Mouse (Mus musculus) urinary bladder, postnatal 0 days (tissue): ENCODE data around the gene Ccdc71. TPM values are rescaled to one million over a fixed set of nuclear protein-coding genes. Genes with fewer than 3 reads are reported as not detected.

Experiments
- polyA plus RNA-seq: library from polyadenylated mRNA; unstranded; fragments of >200 nt; fragmentation: Nextera tagmentation; extraction: Ambion mirVana; gene quantifications from 2 replicates; pipeline ENCODE4 v1.2.1, GENCODE M21; 2015

Ccdc71 gene
- polyA plus RNA-seq = 34.8 and 36.1 TPM in 2 replicates

DNA sequence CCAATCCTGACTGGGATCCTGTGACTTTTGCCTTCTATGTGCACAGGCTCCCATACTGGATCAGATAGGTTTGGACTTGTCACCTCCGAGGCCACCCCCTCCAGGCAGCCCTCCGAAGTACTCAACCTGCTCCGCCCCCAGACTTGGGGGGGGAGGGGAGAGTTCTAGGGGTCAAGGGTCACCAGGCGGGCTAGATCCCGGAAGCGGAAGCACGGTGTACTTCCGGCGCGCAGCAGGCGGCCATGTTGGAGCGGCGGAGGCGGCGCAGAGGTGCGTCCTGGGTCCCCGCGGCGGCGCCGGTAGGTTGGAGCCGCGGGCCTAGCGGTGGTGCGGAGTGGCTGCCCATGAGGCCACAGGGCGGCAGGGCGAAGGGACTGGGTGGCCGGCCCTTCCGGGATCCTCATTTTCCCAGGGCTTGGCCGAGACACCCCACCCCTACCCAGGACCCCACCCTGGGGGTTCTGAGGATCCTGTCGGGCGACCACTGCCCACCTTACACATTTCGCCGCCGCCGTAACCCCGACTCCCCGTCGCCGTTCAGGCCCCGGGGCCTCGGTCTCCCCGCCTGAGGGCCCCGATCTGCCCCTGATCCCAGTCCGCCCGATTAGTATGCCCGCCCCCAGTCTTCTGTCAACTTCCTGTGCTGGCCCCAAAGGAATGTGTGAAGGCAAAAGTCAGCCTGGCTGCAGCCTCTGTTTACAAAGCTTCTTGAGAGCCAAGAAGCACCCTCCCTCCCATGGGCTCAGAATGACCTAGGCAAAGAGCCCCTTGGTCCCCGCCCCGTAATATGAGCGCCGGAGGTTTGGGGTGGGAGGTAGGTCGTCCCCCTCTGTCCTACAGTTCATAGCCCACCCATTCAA, at the start of gene Ccdc71:
TSS of gene Ccdc71 (plus strand) at position 209 of the 860 bp plus-strand sequence.

DNA sequence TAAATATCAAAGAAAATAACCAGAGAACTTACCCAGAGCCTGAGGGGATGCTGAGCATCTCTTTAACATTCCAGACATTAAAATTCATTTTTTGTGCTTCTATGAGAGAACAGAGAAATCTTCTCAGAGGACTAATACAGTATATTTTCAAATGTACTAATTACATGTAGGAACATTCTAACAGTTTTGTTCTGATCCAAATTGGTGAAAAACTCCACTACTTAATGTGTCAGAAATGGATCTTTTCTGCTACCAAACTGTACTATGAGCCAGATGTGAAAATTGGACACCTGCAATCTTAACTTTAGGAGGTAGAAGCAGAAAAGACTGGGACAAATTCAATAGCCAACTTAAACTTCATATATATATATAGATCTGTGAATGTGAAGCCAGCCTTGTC, 31.9 kb upstream of the Ccdc71 start, which contains the start of gene Ccdc36:
TSS of gene Ccdc36 (minus strand) at position 101 of the 400 bp plus-strand sequence.

DNA sequence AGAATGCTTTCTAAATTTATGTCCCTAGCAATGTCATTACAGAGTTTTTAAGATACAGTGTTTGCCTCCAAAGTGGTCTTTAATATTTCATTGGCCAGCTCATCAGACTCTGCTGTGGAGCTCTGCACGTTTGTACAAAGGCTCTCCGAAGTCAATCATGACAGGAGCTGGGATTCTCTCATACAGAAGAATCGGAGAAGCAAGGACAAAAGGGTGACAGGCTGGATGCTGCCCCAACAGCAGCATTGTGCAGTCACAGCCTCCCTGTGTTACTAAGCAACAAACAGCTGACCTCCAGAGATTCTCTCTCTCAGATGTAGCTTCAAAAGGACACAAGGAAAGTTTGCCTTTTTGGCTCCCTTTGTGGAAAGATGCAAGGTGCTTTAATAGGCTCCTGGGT, 24.1 kb upstream of the Ccdc71 start, which contains the start of gene BC048562:
TSS of gene BC048562 (plus strand) at position 301 of the 400 bp plus-strand sequence.

DNA sequence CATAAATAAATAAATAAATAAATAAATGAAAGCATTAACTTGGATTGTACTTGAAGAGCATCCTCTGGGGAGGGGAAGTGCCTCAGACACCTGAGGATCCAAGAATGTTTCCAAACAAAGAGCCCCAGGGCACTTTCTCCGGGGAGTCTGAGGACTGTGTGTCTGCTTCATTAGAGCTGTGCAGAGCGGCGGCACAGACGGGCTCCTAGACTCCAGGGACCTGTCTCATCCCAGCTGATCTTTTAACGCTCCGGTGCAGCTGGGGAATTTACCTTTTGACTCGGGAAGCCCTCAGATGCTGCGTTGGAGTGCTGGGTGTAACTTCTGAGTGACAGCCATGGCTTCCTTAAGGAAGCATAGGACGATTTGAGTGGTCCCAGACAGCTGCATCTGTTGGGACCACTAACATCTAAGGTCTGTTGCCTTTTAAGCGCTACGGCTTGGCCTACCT, 879 bp downstream of the Ccdc71 start, which contains the start of gene Klhdc8b:
TSS of gene Klhdc8b (minus strand) at position 401 of the 451 bp plus-strand sequence.

DNA sequence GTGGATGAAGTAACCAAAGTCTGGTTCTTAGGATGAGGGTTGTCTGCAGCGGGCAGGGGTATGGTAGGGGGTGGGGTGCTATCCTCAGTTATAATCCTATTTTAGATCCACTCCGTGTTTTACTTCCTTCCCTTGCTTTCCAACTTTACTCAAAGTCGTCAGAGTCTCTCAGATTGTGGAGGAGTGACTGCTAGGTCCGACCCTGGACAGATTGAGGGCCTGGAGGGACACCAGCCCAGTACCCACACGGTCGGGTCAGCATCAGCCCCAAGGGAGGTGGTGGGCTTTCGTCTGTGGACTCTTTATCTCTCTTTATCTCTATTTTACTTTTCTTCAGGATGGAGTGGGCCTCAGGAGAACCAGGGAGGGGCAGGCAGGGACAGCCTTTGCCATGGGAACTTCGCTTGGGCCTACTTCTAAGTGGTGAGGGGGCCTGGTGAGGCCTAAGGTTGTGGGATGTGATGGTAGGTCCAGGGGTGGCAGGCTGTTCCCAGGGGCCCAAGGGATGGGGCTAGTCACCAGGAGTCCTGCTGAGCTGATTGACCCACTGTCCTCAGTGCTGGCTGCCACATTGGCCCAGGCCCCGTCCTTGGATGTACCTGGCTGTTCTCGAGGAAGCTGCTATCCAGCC, 19.5 kb downstream of the Ccdc71 start, which contains the start of gene Lamb2:
TSS of gene Lamb2 (plus strand) at position 16 of the 631 bp plus-strand sequence.

DNA sequence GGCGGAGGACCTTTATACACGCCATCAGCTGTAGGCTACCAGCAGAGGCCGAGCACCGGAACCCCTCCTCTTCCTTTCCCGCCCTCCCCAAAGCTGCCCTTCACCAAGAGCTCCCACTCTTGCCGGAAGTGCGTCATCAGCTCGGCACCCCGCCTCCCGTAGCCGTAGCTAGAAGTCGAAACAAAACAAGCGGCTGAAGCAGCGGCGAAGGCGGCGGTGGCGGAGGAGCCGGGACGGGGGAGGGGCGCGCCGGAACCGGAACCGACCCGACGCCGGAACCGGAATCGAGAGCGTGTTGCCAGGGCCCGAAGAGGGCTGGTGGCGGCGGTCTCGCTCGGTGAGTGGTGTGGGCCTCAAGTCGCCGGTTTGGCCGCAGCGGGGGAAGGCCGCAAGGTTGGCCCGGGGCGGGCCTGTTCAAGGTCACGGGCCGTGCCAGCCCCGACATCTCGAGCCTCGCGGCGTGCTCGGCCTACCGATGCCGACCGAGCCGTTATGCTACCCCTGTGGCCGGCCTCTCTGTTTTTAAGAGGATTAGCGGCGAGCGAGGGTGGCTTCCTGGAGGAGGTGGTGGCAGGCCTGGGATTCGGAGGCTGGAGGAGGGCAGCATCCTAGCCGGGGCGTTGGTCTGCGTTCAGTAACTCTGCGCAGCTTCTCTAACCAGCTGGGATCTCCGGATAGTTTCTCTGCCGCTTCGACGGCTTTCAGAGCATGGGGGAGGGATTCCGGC, 30.4 kb downstream of the Ccdc71 start, which contains the start of gene Usp19:
TSS of gene Usp19 (plus strand) at position 44 of the 727 bp plus-strand sequence.

DNA sequence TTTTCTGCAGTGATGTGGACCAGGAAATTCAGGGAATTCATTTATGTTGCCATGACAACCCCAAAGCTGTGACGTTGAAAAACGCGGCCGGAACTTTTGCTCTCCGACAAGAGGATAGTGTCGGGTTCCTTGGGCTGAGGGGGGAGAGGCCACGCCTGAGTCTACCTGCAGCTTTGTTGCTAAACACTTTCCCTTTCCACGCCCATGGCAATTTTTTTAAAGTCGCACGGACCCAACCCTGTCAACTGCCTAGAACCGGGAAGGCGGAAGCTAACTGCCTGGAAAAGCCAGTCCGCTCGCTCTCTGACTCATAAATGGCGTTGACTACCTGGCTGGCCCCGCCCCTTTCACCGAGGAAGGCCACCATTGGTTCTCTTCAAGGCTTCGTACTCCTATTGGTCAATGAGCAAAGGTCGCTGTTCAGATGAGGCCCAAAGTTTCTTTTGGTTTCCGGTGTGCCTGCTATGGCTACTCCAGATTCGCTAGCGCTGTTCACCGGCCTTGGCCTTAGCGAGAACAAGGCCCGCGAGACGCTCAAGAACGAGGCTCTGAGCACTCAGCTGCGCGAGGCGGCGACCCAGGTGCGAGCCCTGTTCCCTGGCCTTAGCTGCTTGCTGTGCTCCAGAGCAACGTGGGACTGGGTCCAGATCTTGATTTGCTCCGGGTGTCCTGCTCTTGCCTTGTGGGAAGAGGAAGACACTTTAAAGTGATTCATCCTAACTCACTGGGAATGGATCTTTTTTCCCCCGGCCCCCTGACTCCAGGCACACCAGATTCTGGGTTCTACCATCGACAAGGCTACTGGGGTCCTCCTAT, 47.5 kb downstream of the Ccdc71 start, which contains the start of gene Qars:
TSS of gene Qars (plus strand) at position 88 of the 816 bp plus-strand sequence.

Other genes starting within 250 kb of the Ccdc71 start
- 81.3 and 103 TPM in 2 replicates for gene Dag1, start 196.6 kb upstream of the Ccdc71 start, polyA plus RNA-seq
- gene Nicn1, start 170.1 kb upstream of the Ccdc71 start, polyA plus RNA-seq = 37.6 and 38.5 TPM in 2 replicates
- 14.0 and 15.7 TPM in 2 replicates for gene Amt, start 163.7 kb upstream of the Ccdc71 start, polyA plus RNA-seq
- 420 and 517 TPM in 2 replicates for gene Rhoa, start 154.4 kb upstream of the Ccdc71 start, polyA plus RNA-seq
- gene Tcta, start 154.4 kb upstream of the Ccdc71 start, polyA plus RNA-seq = 67.6 and 71.3 TPM in 2 replicates
- gene Gpx1, start 121.6 kb upstream of the Ccdc71 start, polyA plus RNA-seq = 814 and 969 TPM in 2 replicates
- gene Usp4, start 112.7 kb upstream of the Ccdc71 start, polyA plus RNA-seq = 58.2 and 60.8 TPM in 2 replicates
- 0.11 and 0.19 TPM in 2 replicates for gene 1700102P08Rik, start 67.7 kb upstream of the Ccdc71 start, polyA plus RNA-seq
- gene Ccdc36, start 32.0 kb upstream of the Ccdc71 start, polyA plus RNA-seq = 0.29 and 0.34 TPM in 2 replicates
- gene BC048562, start 24.0 kb upstream of the Ccdc71 start, polyA plus RNA-seq = not detected in 2 replicates
- gene Klhdc8b, start 1.1 kb downstream of the Ccdc71 start, polyA plus RNA-seq = 33.7 and 35.9 TPM in 2 replicates
- gene Lamb2, start 19.2 kb downstream of the Ccdc71 start, polyA plus RNA-seq = 44.4 and 47.7 TPM in 2 replicates
- 32.0 and 32.9 TPM in 2 replicates for gene Usp19, start 30.1 kb downstream of the Ccdc71 start, polyA plus RNA-seq
- 67.1 and 72.1 TPM in 2 replicates for gene Qars, start 47.2 kb downstream of the Ccdc71 start, polyA plus RNA-seq
- gene Qrich1, start 56.3 kb downstream of the Ccdc71 start, polyA plus RNA-seq = 61.3 and 67.2 TPM in 2 replicates
- 69.2 and 70.6 TPM in 2 replicates for gene Impdh2, start 99.8 kb downstream of the Ccdc71 start, polyA plus RNA-seq
- gene Ndufaf3, start 106.9 kb downstream of the Ccdc71 start, polyA plus RNA-seq = 36.5 and 41.8 TPM in 2 replicates
- gene Dalrd3, start 109.4 kb downstream of the Ccdc71 start, polyA plus RNA-seq = 38.5 and 41.8 TPM in 2 replicates
- gene Wdr6, start 118.2 kb downstream of the Ccdc71 start, polyA plus RNA-seq = 29.2 and 32.3 TPM in 2 replicates
- gene P4htm, start 137.1 kb downstream of the Ccdc71 start, polyA plus RNA-seq = 7.3 and 9.2 TPM in 2 replicates
- gene Arih2, start 188.9 kb downstream of the Ccdc71 start, polyA plus RNA-seq = 29.9 and 32.6 TPM in 2 replicates
- 41.8 and 42.2 TPM in 2 replicates for gene Slc25a20, start 201.6 kb downstream of the Ccdc71 start, polyA plus RNA-seq
- 21.9 and 24.5 TPM in 2 replicates for gene Prkar2a, start 228.8 kb downstream of the Ccdc71 start, polyA plus RNA-seq